Mouse (Mus musculus): ENCODE results near the gene Prkd1.
"Not testable (repeated sequence)": the region's sequence is repeated elsewhere in the genome, so short reads cannot be mapped to it uniquely, and the experiment has no call there.

Gene Prkd1

GRCm38 (mm10) chr12:50648671-50649541, at the start of gene Prkd1:
TSS of gene Prkd1 (minus strand) at chr12:50649098.
- peak; percentile 88 for DNase-seq (ENCODE audit: inconsistent ontology term)

DNA sequence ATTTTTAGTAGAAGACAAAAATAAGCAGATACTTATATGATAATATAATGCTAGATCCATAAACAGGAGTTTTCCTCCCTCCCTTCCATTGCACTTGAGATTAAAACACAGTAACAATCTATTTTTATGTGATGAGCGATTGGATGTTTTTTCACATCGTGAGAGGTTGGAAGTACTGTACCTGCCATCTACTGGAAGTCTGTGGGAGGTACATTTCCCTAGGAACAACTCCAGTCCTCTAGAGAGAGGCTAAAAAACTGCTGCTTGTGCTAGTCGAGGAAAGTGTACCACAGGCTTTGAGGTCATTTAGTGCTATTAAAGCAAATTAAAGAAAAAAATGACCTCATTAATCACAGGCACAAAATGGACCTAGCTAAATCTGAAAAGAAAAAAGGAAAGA, 48.6 kb upstream of the Prkd1 start:
- DNase-seq (ENCODE audit: inconsistent ontology term), result peak; percentile 48

GRCm38 (mm10) chr12:50648176-50648670, 675 bp downstream of the Prkd1 start:
- peak; percentile 32 for DNase-seq (ENCODE audit: inconsistent ontology term)

DNA sequence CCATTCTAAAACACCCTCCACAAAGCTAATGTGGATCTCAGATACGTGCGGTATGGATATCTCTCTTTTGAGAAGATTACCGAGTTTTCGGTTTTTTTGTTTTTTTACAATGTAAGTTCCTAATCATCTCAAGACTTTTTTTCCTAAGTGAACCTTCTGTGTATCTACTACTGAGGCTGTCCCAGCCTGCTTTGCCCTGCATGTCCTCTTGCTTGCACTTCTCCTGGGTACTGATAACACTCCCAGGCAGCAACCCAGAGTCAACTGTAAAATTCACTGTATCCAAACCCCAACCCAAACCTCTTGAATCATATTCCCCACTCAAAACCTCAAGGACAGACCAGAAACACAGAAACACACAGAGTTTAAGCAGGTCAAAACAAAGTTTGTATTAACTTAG, 2.0 kb downstream of the Prkd1 start:
- DNase-seq (ENCODE audit: inconsistent ontology term), result no peak

- peak; percentile 67 for DNase-seq (ENCODE audit: inconsistent ontology term)
Observed at GRCm38 (mm10) chr12:50642671-50643070, 6.2 kb downstream of the Prkd1 start.

- no peak for DNase-seq (ENCODE audit: inconsistent ontology term)
Observed at GRCm38 (mm10) chr12:50640171-50640570, 8.7 kb downstream of the Prkd1 start.

DNA sequence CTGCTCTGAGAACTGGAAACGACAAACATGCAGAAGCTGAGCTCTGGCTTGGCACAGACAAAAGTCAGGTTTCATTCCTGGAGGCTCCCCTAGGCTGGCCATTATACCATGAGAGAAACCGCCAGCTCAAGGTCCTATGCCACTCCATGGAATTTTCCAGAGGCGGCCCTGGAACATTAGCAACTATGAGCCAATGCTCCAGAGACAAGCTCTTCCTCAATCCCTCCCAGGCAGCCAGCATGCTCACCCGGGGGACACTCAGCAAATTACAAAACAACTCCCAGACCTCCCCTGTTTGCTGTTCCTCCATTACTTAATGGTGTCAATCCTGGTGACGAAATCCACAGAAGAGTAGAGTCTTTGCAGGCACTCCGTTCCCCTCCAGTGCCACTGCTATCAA, 14.5 kb downstream of the Prkd1 start:
- no peak for DNase-seq (ENCODE audit: inconsistent ontology term)

- not testable (repeated sequence) for DNase-seq (ENCODE audit: inconsistent ontology term)
Observed at GRCm38 (mm10) chr12:50626100-50626499, 22.8 kb downstream of the Prkd1 start.

- peak; percentile 77 for DNase-seq (ENCODE audit: inconsistent ontology term)
Observed at GRCm38 (mm10) chr12:50624175-50624574, 24.7 kb downstream of the Prkd1 start.

DNA sequence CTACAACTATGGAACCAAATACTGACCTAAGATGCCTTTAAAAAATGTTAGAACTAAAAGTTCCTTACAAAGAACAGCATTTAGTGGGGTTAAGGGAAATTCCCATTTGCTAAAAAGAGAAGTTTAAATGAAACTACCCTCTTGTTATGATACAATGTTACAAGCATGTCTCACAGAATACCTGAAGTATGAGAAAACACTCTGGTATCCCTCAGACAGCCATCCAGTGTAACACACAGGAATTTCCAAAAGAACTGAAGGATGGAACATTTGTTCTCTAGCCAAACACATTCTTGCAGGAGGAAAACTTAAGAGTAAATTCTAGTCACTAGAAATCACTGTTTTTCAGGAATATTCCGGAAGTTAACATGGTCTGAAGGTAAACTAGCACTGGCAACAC, 33.0 kb downstream of the Prkd1 start:
- DNase-seq (ENCODE audit: inconsistent ontology term), result peak; percentile 42

GRCm38 (mm10) chr12:50614341-50614740, 34.6 kb downstream of the Prkd1 start:
- DNase-seq (ENCODE audit: inconsistent ontology term), result no peak

DNA sequence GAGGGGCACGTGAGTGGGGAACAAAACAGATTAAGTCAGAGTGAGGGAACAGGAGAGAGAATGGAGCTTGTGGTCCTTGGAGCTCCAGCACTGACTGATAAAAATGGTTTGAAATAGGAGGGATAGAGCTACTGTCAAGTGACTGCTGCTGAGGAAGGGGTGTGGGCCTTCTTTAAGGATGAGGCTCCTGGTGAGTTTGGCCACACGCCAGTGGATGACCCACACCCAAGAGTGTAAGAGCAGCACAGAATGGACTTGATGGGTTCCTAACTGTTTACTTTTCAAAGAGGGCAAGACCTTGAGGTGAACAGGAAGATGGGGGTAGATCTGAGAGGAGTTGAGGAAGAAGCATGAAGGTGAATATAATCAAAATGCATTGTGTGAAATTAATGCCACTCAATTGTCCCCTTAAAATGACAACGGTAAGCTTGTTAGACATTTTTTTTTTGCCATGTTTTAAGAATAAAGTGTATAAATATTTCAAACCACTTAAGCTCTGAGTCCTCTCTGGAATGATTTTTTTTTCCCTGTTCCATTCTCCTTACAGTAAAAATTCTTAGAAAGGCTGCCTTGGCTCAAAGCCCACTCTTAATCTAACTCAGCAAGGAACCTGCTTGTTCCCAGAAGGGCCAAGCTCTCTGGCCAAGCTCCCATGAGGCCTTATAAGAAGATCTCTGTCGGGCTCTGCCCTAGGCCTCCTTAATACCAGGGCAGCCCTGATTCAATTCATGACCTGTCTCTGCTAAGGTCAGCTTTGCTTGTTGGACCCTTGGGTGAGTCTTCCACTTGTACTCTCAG, 42.0 kb downstream of the Prkd1 start:
- DNase-seq (ENCODE audit: inconsistent ontology term), result no peak

- DNase-seq (ENCODE audit: inconsistent ontology term), result no peak
Observed at GRCm38 (mm10) chr12:50599370-50599769, 49.5 kb downstream of the Prkd1 start.

- DNase-seq (ENCODE audit: inconsistent ontology term), result peak; percentile 62
Observed at GRCm38 (mm10) chr12:50598053-50598988, 50.6 kb downstream of the Prkd1 start.

- no peak for DNase-seq (ENCODE audit: inconsistent ontology term)
Observed at GRCm38 (mm10) chr12:50597467-50597866, 51.4 kb downstream of the Prkd1 start.

GRCm38 (mm10) chr12:50595777-50596176, 53.1 kb downstream of the Prkd1 start:
- no peak for DNase-seq (ENCODE audit: inconsistent ontology term)

DNA sequence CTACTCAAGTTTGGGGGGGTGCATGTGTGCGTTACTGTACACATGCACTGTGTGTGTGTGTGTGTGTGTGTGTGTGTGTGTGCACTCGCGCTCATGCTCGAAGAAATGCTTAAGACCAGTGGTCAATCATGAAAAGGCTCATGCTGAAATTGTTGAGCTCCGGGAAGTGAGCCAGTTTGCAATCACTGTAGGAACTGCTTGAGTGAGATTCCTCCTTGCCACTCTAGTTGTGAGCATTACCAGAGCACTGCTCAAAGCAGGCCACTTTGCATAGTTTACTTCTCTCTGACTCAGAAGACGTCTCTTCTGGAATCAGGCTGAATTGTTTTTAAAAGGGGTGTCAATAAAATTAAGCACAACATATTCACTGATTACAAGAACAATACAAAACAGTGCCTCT, 54.4 kb downstream of the Prkd1 start:
- DNase-seq (ENCODE audit: inconsistent ontology term), result peak; percentile 62

- no peak for DNase-seq (ENCODE audit: inconsistent ontology term)
Observed at GRCm38 (mm10) chr12:50593481-50593880, 55.4 kb downstream of the Prkd1 start.

DNA sequence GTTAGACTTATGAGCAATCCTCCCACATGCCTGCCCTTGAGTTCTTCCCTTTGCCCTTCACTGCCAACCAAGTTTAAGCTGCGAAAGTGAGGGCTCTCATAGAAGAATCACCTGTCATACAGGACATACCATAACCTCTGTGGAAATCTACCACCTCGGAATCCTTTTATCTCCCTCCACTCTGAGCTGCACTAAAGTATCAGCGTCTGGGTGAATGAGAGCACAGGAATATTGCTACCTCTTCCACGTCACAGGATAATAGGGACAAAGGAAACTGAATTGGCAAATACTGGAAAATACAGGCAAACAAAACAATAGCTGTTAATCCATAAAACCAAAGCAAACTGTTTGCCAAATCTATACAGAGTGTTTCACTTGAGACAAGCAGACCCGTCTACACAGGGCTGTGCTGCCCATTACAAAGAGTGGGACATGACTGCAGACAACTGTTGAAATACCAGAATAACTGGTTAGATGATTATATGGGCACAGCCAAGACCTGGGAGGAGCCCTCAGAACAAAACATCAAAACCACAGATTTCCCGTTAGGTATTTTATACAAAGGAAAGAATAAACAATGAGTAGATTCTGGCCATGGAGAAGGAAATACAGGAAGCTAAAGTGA, 60.6 kb downstream of the Prkd1 start:
- peak; percentile 29 for DNase-seq (ENCODE audit: inconsistent ontology term)

DNA sequence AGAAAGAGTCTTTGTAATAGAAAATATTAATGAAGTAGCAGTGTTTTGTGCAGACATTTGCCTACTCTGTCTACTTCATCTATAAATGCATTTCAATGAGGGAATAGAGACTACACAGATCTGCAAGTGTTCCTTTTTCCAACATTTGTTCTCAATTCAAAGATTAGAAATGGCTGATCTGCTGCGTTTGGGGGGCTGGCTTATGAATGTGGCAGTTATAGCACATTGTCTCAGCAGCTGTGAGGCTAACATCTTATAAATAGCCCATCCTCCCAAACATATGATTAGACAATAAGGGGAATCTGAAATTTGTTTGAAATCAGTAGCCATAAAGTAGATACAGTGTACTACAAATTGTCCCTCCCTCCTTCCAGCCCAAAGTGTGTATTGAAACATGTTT, 83.7 kb downstream of the Prkd1 start:
- DNase-seq (ENCODE audit: inconsistent ontology term), result no peak

- peak; percentile 35 for DNase-seq (ENCODE audit: inconsistent ontology term)
Observed at GRCm38 (mm10) chr12:50560536-50560935, 88.4 kb downstream of the Prkd1 start.
